8 mouse cellular contexts compared by ENCODE assay signal in the genomic region with DNA sequence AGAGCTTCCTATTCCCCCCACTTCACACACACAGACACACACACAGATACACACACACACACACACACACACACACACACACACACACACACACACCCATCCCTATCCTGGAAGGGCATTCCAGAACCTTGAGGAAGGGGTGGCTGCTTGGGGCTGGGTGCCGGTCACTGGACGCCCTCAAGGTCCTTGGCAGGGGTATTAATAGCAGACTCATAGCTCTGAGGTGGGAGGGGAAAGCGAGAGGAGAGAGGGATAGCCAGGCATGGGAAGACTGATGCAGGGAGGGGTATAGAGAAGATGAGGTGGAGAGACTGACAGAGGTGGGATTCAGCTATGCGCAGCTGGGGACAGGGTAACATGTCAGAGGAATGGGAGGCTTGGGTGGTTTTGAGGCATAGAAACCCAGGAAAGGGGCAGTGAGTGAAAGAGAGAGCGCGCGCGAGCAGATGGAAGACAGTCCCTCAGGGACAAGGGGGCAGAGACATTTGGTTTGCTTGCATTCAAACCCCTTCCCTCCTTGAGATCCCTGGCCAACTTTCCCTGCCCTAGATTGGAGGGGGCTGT. TPM values are rescaled to one million over a fixed set of nuclear protein-coding genes. Genes with fewer than 3 reads are reported as not detected.
DNase-seq lines count a peak whose midpoint lies in the region; ATAC-seq lines count a peak whose summit lies in the region.

No protein-coding gene starts in this region.

- H3K4me1 ChIP-seq in limb, embryonic 13.5 days: peaks cover 43% of the 10 kb centered on the region

- H3K9ac ChIP-seq in limb, embryonic 13.5 days: peak overlapping the region; percentile 68

- WGBS in limb, embryonic 13.5 days: 10% methylated on average over 8 of the region's 8 CpGs

- H3K36me3 ChIP-seq in limb, embryonic 13.5 days: peaks cover 2% of the 10 kb centered on the region

- peak; percentile 19 for DNase-seq in cerebellum, adult 9-11 months
- no peak for DNase-seq in cerebellum, postnatal 36 days
- peak; percentile 34 for DNase-seq in ovary, adult 18-20 months (ENCODE audit: low spot score)
- no peak for DNase-seq in ovary, postnatal 14 days (ENCODE audit: low spot score)
- no peak for DNase-seq in thymus, postnatal 4 days
- no peak for DNase-seq in urinary bladder, postnatal 4 days (ENCODE audit: low spot score in 2 of 2)
- DNase-seq in left cerebral cortex, adult 11 months (ENCODE audit: low spot score): no peak

- no peak overlapping the region for H3K27ac ChIP-seq in limb, embryonic 13.5 days

- no peak for ATAC-seq in limb, embryonic 13.5 days (ENCODE audit: low FRiP score, low read depth)

- H3K9me3 ChIP-seq in limb, embryonic 13.5 days: no peaks in the 10 kb centered on the region

- H3K4me3 ChIP-seq in limb, embryonic 13.5 days: peak overlapping the region; percentile 38

- peak overlapping the region; percentile 68 for H3K4me2 ChIP-seq in limb, embryonic 13.5 days (replicated peaks)

- peaks cover 56% of the 10 kb centered on the region for H3K27me3 ChIP-seq in limb, embryonic 13.5 days

RNA-seq across cellular contexts. Expression of gene Kdelr1, which starts 3.4 kb away (rescaled TPM):
- polyA plus RNA-seq in limb, embryonic 13.5 days (2015; fragmentation: Nextera tagmentation; extraction: Ambion mirVana): 69.4 and 73.7 TPM in 2 replicates

RNA-seq across cellular contexts. Expression of gene Grin2d, which starts 9.0 kb away (rescaled TPM):
- 0.43 and 0.59 TPM in 2 replicates for polyA plus RNA-seq in limb, embryonic 13.5 days (2015; fragmentation: Nextera tagmentation; extraction: Ambion mirVana)

RNA-seq across cellular contexts. Expression of gene Syngr4, which starts 27.3 kb away (rescaled TPM):
- 0.43 and 0.46 TPM in 2 replicates for polyA plus RNA-seq in limb, embryonic 13.5 days (2015; fragmentation: Nextera tagmentation; extraction: Ambion mirVana)

RNA-seq across cellular contexts. Expression of gene Tmem143, which starts 27.6 kb away (rescaled TPM):
- 4.9 and 5.2 TPM in 2 replicates for polyA plus RNA-seq in limb, embryonic 13.5 days (2015; fragmentation: Nextera tagmentation; extraction: Ambion mirVana)

RNA-seq across cellular contexts. Expression of gene Grwd1, which starts 38.4 kb away (rescaled TPM):
- 69.1 and 71.6 TPM in 2 replicates for polyA plus RNA-seq in limb, embryonic 13.5 days (2015; fragmentation: Nextera tagmentation; extraction: Ambion mirVana)

Comparison
In these comparisons a context has a peak if more than half of its experiments do, and no peak if none do; other contexts are left out.
1. DNase-seq: peak in cerebellum, adult 9-11 months (single experiment) and ovary, adult 18-20 months (single experiment); none in cerebellum, postnatal 36 days (0 of 2), ovary, postnatal 14 days (single experiment), thymus, postnatal 4 days (single experiment), urinary bladder, postnatal 4 days (0 of 2) and left cerebral cortex, adult 11 months (single experiment).